Mouse (Mus musculus): ENCODE results near the gene Ypel2.

- TF ChIP-seq CTCF (IDR thresholded peaks at IDR 0.05; ENCODE audit: low read depth) (no peak), EP300 (IDR thresholded peaks at IDR 0.05; ENCODE audit: low read depth) (no peak)
These were observed 24.6 kb upstream of the Ypel2 start for GRCm38 (mm10) chr11:87018081-87018480.
